Mouse (Mus musculus) neural tube, embryonic 12.5 days (tissue): ENCODE measurements around the gene Srms. TPM values are rescaled to one million over a fixed set of nuclear protein-coding genes. Genes with fewer than 3 reads are reported as not detected.

Source experiments
- ATAC-seq: fragments of 200-750 bp; cut with Nextera tagmentation; 2 replicates; pipeline ENCODE4 v1.8.0; 2017; ENCODE audit warnings: low read depth, mild to moderate bottlenecking, moderate TSS enrichment, moderate library complexity; ENCODE audit not compliant: low FRiP score
- H3K27ac ChIP-seq: fragments of 300-500 bp; sonication (generic); 2 replicates; pipeline ENCODE4 v1.5.1; 2016
- H3K27me3 ChIP-seq: fragments of 300-500 bp; sonication (generic); replicated peaks from 2 replicates; pipeline ENCODE4 v1.6.1; 2016; ENCODE audit warnings: mild to moderate bottlenecking
- H3K36me3 ChIP-seq: fragments of 300-500 bp; sonication (generic); 2 replicates; pipeline ENCODE4 v1.6.1; 2016; ENCODE audit warnings: mild to moderate bottlenecking
- H3K4me1 ChIP-seq: fragments of 300-500 bp; sonication (generic); 2 replicates; pipeline ENCODE4 v1.6.1; 2016
- H3K4me2 ChIP-seq: fragments of 300-500 bp; sonication (generic); replicated peaks from 2 replicates; pipeline ENCODE4 v1.6.1; 2016; ENCODE audit warnings: mild to moderate bottlenecking
- H3K4me3 ChIP-seq: fragments of 300-500 bp; sonication (generic); 2 replicates; pipeline ENCODE4 v1.5.1; 2016
- H3K9ac ChIP-seq: fragments of 300-500 bp; sonication (generic); 2 replicates; pipeline ENCODE4 v1.6.1; 2016; ENCODE audit warnings: mild to moderate bottlenecking
- H3K9me3 ChIP-seq: fragments of 300-500 bp; sonication (generic); 2 replicates; pipeline ENCODE4 v1.6.1; 2016; ENCODE audit warnings: mild to moderate bottlenecking
- WGBS: fragments of 180-500 bp; shearing (Covaris S2); methylation state at CpG from one replicate; pipeline ENCODE4 v1.1.7; 2016; 5-methylcytosine and 5-hydroxymethylcytosine counted together
- polyA plus RNA-seq: library from polyadenylated mRNA; unstranded; fragments of >200 nt; fragmentation: Nextera tagmentation; extraction: Ambion mirVana; gene quantifications from 2 replicates; pipeline ENCODE4 v1.2.1, GENCODE M21; 2016

Srms gene
- polyA plus RNA-seq, 1 experiment from 2014 or later: 0.11 TPM

GRCm38 (mm10) chr2:181187121-181188000 lies 25.6 kb downstream of the Srms start, which contains the start of gene Ppdpf:
TSS of gene Ppdpf (plus strand) at chr2:181187247.
- Histone ChIP-seq H3K4me3 (peak within 1 kb of the TSS; percentile 76), H3K9me3 (no peaks in the 10 kb centered on the region), H3K27ac (peak within 1 kb of the TSS; percentile 90), H3K27me3 (no peaks in the 10 kb centered on the region), H3K9ac (peak within 1 kb of the TSS; percentile 94), H3K4me1 (peaks cover 7% of the 10 kb centered on the region), H3K4me2 (peak within 1 kb of the TSS; percentile 70), H3K36me3 (peaks cover 14% of the 10 kb centered on the region; the same call in 1 of the 2 replicates)
- under 1% methylated on average over 64 of the region's 64 CpGs for WGBS
- ATAC-seq: peak; percentile 93

GRCm38 (mm10) chr2:181186635-181187034 lies 26.4 kb downstream of the Srms start:
- Histone ChIP-seq H3K4me3 (peak overlapping the region; percentile 76), H3K27me3 (no peaks in the 10 kb centered on the region), H3K4me2 (peak overlapping the region; percentile 70), H3K9me3 (no peaks in the 10 kb centered on the region), H3K27ac (peak overlapping the region; percentile 90), H3K36me3 (peaks cover 14% of the 10 kb centered on the region; the same call in 1 of the 2 replicates), H3K9ac (peak overlapping the region; percentile 94), H3K4me1 (peaks cover 7% of the 10 kb centered on the region)
- ATAC-seq: peak; percentile 79
- under 1% methylated on average over 14 of the region's 14 CpGs for whole genome bisulfite sequencing

GRCm38 (mm10) chr2:181180898-181181297 lies 32.1 kb downstream of the Srms start:
- Histone ChIP-seq H3K9ac (no peak overlapping the region), H3K4me1 (no peaks in the 10 kb centered on the region), H3K4me2 (no peak overlapping the region), H3K9me3 (no peaks in the 10 kb centered on the region), H3K27ac (no peak overlapping the region), H3K27me3 (no peaks in the 10 kb centered on the region), H3K4me3 (no peak overlapping the region), H3K36me3 (no peaks in the 10 kb centered on the region)
- WGBS: 82% methylated on average over 6 of the region's 6 CpGs
- ATAC-seq: no peak

GRCm38 (mm10) chr2:181178471-181178870 lies 34.5 kb downstream of the Srms start:
- no peaks in the 10 kb centered on the region for H3K4me1 ChIP-seq
- no peak overlapping the region for H3K4me2 ChIP-seq
- H3K9me3 ChIP-seq: no peaks in the 10 kb centered on the region
- no peak overlapping the region for H3K27ac ChIP-seq
- no peaks in the 10 kb centered on the region for H3K27me3 ChIP-seq
- no peak overlapping the region for H3K9ac ChIP-seq
- ATAC-seq: no peak
- H3K36me3 ChIP-seq: no peaks in the 10 kb centered on the region
- no peak overlapping the region for H3K4me3 ChIP-seq
- WGBS: 89% methylated on average over 5 of the region's 5 CpGs

GRCm38 (mm10) chr2:181178015-181178414 lies 35.0 kb downstream of the Srms start:
- no peaks in the 10 kb centered on the region for H3K36me3 ChIP-seq
- no peaks in the 10 kb centered on the region for H3K27me3 ChIP-seq
- no peaks in the 10 kb centered on the region for H3K9me3 ChIP-seq
- H3K4me3 ChIP-seq: no peak overlapping the region
- ATAC-seq: no peak
- no peak overlapping the region for H3K9ac ChIP-seq
- H3K27ac ChIP-seq: no peak overlapping the region
- no peak overlapping the region for H3K4me2 ChIP-seq
- WGBS: 74% methylated on average over 3 of the region's 3 CpGs
- H3K4me1 ChIP-seq: no peaks in the 10 kb centered on the region

- H3K36me3 ChIP-seq: no peaks in the 10 kb centered on the region
- no peaks in the 10 kb centered on the region for H3K4me1 ChIP-seq
- WGBS: 93% methylated on average over 3 of the region's 3 CpGs
Observed at GRCm38 (mm10) chr2:181174646-181175045, 38.3 kb downstream of the Srms start.

GRCm38 (mm10) chr2:181166469-181166868 lies 46.5 kb downstream of the Srms start:
- Histone ChIP-seq H3K4me2 (no peak overlapping the region), H3K9ac (no peak overlapping the region), H3K4me1 (no peaks in the 10 kb centered on the region), H3K4me3 (no peak overlapping the region), H3K27ac (no peak overlapping the region), H3K9me3 (no peaks in the 10 kb centered on the region), H3K36me3 (no peaks in the 10 kb centered on the region), H3K27me3 (no peaks in the 10 kb centered on the region)
- WGBS: 89% methylated on average over 5 of the region's 5 CpGs
- no peak for ATAC-seq

More at GRCm38 (mm10) chr2:181174646-181175045, 38.3 kb downstream of the Srms start:
- Histone ChIP-seq H3K4me3 (no peak overlapping the region), H3K4me2 (no peak overlapping the region), H3K27me3 (no peaks in the 10 kb centered on the region), H3K9me3 (no peaks in the 10 kb centered on the region), H3K27ac (no peak overlapping the region), H3K9ac (no peak overlapping the region)
- no peak for ATAC-seq

GRCm38 (mm10) chr2:181160821-181161220 lies 52.2 kb downstream of the Srms start:
- H3K36me3 ChIP-seq: no peaks in the 10 kb centered on the region
- no peak overlapping the region for H3K4me3 ChIP-seq
- no peak overlapping the region for H3K4me2 ChIP-seq
- H3K9me3 ChIP-seq: no peaks in the 10 kb centered on the region
- 79% methylated on average over 4 of the region's 4 CpGs for WGBS
- ATAC-seq: no peak
- peaks cover 22% of the 10 kb centered on the region for H3K27me3 ChIP-seq
- no peak overlapping the region for H3K27ac ChIP-seq
- H3K4me1 ChIP-seq: peaks cover 23% of the 10 kb centered on the region
- no peak overlapping the region for H3K9ac ChIP-seq

- Histone ChIP-seq H3K36me3 (no peaks in the 10 kb centered on the region), H3K4me3 (no peak overlapping the region), H3K27ac (no peak overlapping the region), H3K9ac (no peak overlapping the region), H3K4me1 (peaks cover 26% of the 10 kb centered on the region), H3K9me3 (no peaks in the 10 kb centered on the region), H3K27me3 (peaks cover 32% of the 10 kb centered on the region), H3K4me2 (peak overlapping the region; percentile 5; the same call in 1 of the 2 replicates)
- ATAC-seq: peak; percentile 78
- 0% methylated on average over 2 of the region's 2 CpGs for WGBS
Observed at GRCm38 (mm10) chr2:181159771-181160170, 53.2 kb downstream of the Srms start.

GRCm38 (mm10) chr2:181159091-181159514 lies 53.9 kb downstream of the Srms start:
- H3K9ac ChIP-seq: no peak overlapping the region
- no peak overlapping the region for H3K4me2 ChIP-seq
- WGBS: 62% methylated on average over 7 of the region's 7 CpGs
- peaks cover 26% of the 10 kb centered on the region for H3K4me1 ChIP-seq
- H3K4me3 ChIP-seq: no peak overlapping the region
- H3K36me3 ChIP-seq: no peaks in the 10 kb centered on the region
- peaks cover 33% of the 10 kb centered on the region for H3K27me3 ChIP-seq
- H3K27ac ChIP-seq: no peak overlapping the region
- ATAC-seq: no peak
- no peaks in the 10 kb centered on the region for H3K9me3 ChIP-seq

GRCm38 (mm10) chr2:181158471-181158870 lies 54.5 kb downstream of the Srms start:
- WGBS: 84% methylated on average over 2 of the region's 2 CpGs
- peaks cover 33% of the 10 kb centered on the region for H3K27me3 ChIP-seq
- H3K9me3 ChIP-seq: no peaks in the 10 kb centered on the region
- H3K4me3 ChIP-seq: no peak overlapping the region
- ATAC-seq: no peak
- no peak overlapping the region for H3K27ac ChIP-seq
- peaks cover 26% of the 10 kb centered on the region for H3K4me1 ChIP-seq
- H3K4me2 ChIP-seq: no peak overlapping the region
- H3K9ac ChIP-seq: no peak overlapping the region
- no peaks in the 10 kb centered on the region for H3K36me3 ChIP-seq

GRCm38 (mm10) chr2:181157716-181158302 lies 55.2 kb downstream of the Srms start:
- H3K27ac ChIP-seq: no peak overlapping the region
- no peak for ATAC-seq
- H3K36me3 ChIP-seq: no peaks in the 10 kb centered on the region
- WGBS: 70% methylated on average over 6 of the region's 6 CpGs
- no peaks in the 10 kb centered on the region for H3K9me3 ChIP-seq
- H3K4me1 ChIP-seq: peaks cover 26% of the 10 kb centered on the region
- no peak overlapping the region for H3K4me2 ChIP-seq
- peaks cover 33% of the 10 kb centered on the region for H3K27me3 ChIP-seq
- no peak overlapping the region for H3K9ac ChIP-seq
- no peak overlapping the region for H3K4me3 ChIP-seq
